Mouse (Mus musculus): ENCODE data around the gene Sash3.

DNA sequence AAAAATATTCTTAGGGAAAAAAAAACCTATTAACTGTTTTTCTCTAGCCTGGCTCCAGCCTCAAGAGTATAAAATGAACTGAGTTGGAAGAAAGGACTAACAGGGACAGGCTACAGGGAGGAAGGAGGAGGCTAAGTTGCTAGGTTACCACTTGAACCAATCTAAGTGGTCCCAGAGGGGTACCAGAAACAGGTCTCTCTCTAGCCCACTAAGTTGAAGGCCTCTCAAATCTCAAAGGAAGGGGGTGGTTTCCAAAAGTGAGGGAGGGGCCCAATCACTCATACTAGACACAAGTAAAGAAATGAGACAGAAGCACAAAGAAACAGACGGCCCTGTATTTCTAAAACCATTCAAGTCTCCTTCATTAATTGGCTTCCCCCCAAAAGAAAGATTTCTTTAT, 23.7 kb downstream of the Sash3 start:
- TF ChIP-seq CTCF (conservative IDR thresholded peaks at IDR 0.05; ENCODE audit: low read length) (no peak), POU5F1 (IDR thresholded peaks at IDR 0.05; ENCODE audit: borderline replicate concordance, low read length) (no peak)
